Mouse (Mus musculus): Measurements from ENCODE around the gene Arl6ip1. TPM values are rescaled to one million over a fixed set of nuclear protein-coding genes. Genes with fewer than 3 reads are reported as not detected.

The Arl6ip1 gene
- polyA plus RNA-seq, 1 experiment from 2014 or later: 451 TPM

DNA sequence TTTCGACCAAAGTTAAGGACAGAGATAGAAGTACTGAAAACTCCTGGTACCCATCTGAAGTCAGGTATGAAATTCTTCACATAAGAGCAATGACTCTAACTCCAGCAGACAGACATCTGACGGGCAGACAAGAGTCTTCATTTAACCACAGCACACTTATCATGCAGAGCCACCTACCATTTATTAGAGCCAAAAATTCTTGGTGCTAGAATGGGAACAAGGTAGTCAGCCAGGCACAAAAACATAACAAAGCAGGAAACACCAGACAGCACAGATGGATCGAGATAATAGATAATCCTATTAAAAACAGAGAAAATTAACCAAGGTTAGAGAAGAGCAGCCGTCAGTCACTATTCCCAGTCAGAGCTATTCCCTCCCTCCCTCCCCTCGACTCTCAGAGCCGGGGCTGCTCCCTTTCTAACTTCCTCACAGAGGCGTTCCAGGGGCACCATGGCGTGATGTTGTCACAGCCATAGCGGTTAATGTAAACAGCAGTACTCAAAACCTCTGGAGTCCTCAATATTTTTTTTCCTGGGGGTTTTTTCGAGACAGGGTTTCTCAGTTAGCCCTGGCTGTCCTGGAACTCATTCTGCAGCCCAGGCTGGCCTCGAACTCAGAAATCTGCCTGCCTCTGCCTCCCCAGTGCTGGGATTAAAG, 3.1 kb downstream of the Arl6ip1 start:
- WGBS: 51% methylated on average over 11 of the region's 11 CpGs
- Histone ChIP-seq H3K4me1 (peaks cover 21% of the 10 kb centered on the region), H3K27ac (no peak overlapping the region), H3K4me2 (peak overlapping the region; percentile 69; the same call in 1 of the 2 replicates), H3K9ac (no peak overlapping the region), H3K9me3 (no peaks in the 10 kb centered on the region), H3K4me3 (replicated peaks) (0 out of 2 replicates have a peak overlapping the region, but pooled peaks have one; percentile 0), H3K36me3 (peaks cover 15% of the 10 kb centered on the region), H3K27me3 (replicated peaks) (no peaks in the 10 kb centered on the region)
- ATAC-seq (ENCODE audit: insufficient read depth, low FRiP score, low read depth): no peak

DNA sequence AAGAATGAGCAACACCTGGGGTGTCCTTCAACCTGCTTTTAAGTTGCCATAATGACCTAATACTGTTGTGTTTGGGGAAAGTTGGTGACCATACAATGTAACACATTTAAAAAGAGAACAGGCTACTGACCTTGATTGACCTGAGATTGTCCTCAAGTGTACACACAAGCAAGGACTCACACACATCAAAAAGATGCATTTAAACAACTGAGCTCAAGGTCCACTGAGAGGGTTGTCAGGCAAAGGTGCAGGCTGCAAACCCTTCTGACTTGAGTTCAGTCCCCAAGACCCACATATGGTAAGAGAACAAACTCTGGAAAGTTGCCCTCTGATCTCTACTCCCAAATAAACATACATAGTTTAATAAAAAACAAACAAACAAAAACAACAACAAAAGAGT, 3.7 kb downstream of the Arl6ip1 start:
- Histone ChIP-seq H3K27me3 (replicated peaks) (no peaks in the 10 kb centered on the region), H3K4me2 (no peak overlapping the region), H3K4me3 (replicated peaks) (no peak overlapping the region), H3K9me3 (no peaks in the 10 kb centered on the region), H3K27ac (no peak overlapping the region), H3K4me1 (peaks cover 21% of the 10 kb centered on the region), H3K36me3 (peaks cover 19% of the 10 kb centered on the region), H3K9ac (no peak overlapping the region)
- no peak for ATAC-seq (ENCODE audit: insufficient read depth, low FRiP score, low read depth)

DNA sequence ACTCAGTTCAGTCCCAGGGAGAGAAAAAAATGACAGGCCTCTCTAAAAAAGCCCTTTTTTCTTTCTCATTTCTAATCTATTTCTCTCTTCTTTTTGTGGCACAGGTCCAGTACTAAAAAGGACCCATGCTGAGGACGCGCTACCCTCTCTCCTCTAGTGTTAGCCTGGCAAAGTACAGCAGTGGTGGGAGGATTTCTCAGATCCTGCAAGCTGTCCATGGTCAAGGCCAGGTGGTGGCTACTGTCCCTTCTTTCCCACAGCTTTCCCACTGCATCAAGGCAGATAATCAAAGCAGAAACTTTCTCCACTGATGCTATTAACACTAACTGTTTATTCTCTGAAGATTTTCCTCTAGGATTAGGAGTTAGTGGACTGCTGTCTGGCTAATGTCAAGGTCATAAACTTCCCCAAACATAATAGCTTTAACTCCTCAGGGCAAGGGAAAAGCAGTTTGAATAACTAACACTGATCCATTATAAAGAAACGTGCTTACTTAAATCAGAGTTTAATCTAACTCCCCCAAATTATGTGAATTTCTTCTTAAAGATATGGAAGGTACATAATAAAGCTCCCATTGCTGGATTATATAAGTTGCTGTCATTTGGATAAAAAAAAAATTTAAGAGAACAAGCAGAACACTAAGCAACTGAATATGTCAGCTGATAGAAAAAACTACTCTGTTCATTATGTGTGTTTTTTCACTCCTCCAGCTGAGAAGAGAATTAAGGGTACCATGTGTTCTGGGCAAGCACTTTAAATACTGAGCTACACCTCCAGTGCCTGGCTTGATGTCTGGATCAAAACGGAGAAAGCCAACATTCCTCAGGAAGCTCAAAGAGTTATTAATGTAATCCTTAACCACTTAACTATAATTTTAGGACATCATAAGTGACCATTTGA, 5.7 kb downstream of the Arl6ip1 start:
- no peak overlapping the region for H3K27ac ChIP-seq
- H3K9me3 ChIP-seq: no peaks in the 10 kb centered on the region
- H3K4me3 ChIP-seq (replicated peaks): no peak overlapping the region
- WGBS: 62% methylated on average over 4 of the region's 4 CpGs
- peaks cover 15% of the 10 kb centered on the region for H3K4me1 ChIP-seq
- H3K36me3 ChIP-seq: peaks cover 33% of the 10 kb centered on the region
- no peaks in the 10 kb centered on the region for H3K27me3 ChIP-seq (replicated peaks)
- H3K9ac ChIP-seq: no peak overlapping the region
- H3K4me2 ChIP-seq: no peak overlapping the region
- ATAC-seq (ENCODE audit: insufficient read depth, low FRiP score, low read depth): no peak

DNA sequence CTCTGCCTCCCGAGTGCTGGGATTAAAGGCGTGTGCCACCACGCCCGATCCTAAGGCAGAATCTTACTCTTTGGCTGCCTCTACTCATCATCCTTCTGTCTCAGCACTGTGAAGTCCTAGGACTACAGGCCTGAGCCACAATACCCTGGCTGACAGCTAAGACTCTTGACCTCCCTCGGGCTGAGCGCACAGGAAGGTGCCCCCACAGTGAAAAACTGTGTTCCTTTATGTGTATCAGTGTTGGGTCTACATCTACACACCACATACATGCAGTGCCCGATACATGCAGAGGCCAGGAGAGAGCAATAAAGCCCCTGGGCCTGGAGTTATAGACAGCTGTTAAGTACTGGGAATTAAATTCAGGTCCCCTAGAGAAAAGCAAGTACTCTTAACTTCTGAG, 7.2 kb downstream of the Arl6ip1 start:
- no peak for ATAC-seq (ENCODE audit: insufficient read depth, low FRiP score, low read depth)
- Histone ChIP-seq H3K4me1 (peaks cover 8% of the 10 kb centered on the region), H3K9me3 (no peaks in the 10 kb centered on the region), H3K4me2 (no peak overlapping the region), H3K27me3 (replicated peaks) (no peaks in the 10 kb centered on the region), H3K27ac (no peak overlapping the region), H3K4me3 (replicated peaks) (no peak overlapping the region), H3K9ac (no peak overlapping the region), H3K36me3 (peaks cover 35% of the 10 kb centered on the region)
- WGBS: 94% methylated on average over 7 of the region's 7 CpGs

DNA sequence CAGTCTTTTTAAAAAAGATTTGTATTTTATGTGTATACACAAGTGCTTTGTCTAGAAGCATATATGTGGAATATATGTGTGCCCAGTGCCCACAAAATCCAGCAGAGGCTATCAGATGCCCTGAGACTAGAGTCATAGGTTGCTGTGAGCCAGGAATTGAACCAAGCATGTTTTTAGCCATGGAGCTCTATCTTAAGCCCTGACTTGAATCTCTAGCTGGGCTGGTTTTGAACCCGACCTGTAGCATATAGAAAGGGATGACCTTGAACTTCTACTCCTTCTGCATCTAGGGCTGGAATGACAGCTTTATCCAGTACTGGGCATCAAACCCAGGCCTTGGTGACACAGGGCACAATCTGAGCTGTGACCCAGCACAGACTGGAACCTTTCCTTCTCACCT, 8.8 kb downstream of the Arl6ip1 start:
- no peak overlapping the region for H3K27ac ChIP-seq
- 65% methylated on average over 1 of the region's 1 CpGs for WGBS
- ATAC-seq (ENCODE audit: insufficient read depth, low FRiP score, low read depth): no peak
- H3K9ac ChIP-seq: no peak overlapping the region
- H3K4me3 ChIP-seq (replicated peaks): no peak overlapping the region
- no peaks in the 10 kb centered on the region for H3K27me3 ChIP-seq (replicated peaks)
- H3K36me3 ChIP-seq: peaks cover 35% of the 10 kb centered on the region
- H3K4me2 ChIP-seq: no peak overlapping the region
- 0 out of 2 replicates have a peak, but pooled peaks cover 4% of the 10 kb centered on the region for H3K4me1 ChIP-seq
- no peaks in the 10 kb centered on the region for H3K9me3 ChIP-seq

DNA sequence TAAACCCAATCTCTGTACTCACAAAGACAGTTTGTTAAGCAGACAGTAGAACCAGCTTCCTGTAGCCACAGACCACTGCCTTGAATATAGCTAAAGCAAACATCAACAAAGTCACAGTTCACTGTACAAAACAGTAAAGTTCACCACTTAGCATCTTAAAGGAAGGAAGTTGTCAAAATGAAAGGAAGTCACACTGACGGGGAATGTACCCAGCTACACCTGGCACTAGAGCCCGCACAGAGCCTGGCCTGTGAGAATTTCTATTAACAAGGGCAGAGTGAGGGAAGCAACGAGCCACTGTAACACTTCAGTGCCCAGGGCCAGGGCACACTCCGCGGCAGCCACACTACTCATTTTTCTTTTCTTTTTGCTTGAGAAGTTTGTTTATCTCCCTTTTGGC, 9.5 kb downstream of the Arl6ip1 start:
- 80% methylated on average over 5 of the region's 5 CpGs for WGBS
- Histone ChIP-seq H3K9ac (no peak overlapping the region), H3K4me2 (no peak overlapping the region), H3K36me3 (peaks cover 35% of the 10 kb centered on the region), H3K9me3 (no peaks in the 10 kb centered on the region), H3K4me3 (replicated peaks) (no peak overlapping the region), H3K27me3 (replicated peaks) (no peaks in the 10 kb centered on the region), H3K27ac (no peak overlapping the region; the same call in 1 of the 2 replicates), H3K4me1 (0 out of 2 replicates have a peak, but pooled peaks cover 4% of the 10 kb centered on the region)
- no peak for ATAC-seq (ENCODE audit: insufficient read depth, low FRiP score, low read depth)

DNA sequence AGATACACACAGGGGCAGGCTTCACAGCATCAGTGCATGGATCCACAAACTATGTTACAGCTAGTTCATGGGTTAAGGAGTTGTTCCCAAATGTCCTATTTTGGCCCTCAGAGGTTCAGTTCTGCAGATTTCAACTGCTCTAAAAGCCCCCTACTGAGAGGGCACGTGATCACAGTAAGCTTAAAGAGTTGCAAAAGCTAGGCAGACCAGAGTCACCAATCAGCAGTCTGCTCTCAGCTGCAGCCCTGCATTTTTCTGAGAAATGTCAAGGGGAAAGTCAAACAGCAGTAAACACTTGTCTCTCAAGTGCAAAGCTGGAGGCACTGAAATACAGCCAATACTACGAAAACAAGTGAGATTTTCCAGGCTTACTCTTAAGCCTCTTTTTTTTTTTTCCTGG, 10.3 kb downstream of the Arl6ip1 start:
- Histone ChIP-seq H3K4me2 (no peak overlapping the region), H3K27ac (peak overlapping the region; percentile 22; the same call in 1 of the 2 replicates), H3K36me3 (peaks cover 30% of the 10 kb centered on the region), H3K9me3 (no peaks in the 10 kb centered on the region), H3K4me3 (replicated peaks) (no peak overlapping the region), H3K9ac (no peak overlapping the region), H3K27me3 (replicated peaks) (no peaks in the 10 kb centered on the region), H3K4me1 (peaks cover 6% of the 10 kb centered on the region; the same call in 1 of the 2 replicates)
- 48% methylated on average over 2 of the region's 2 CpGs for WGBS
- ATAC-seq (ENCODE audit: insufficient read depth, low FRiP score, low read depth): no peak

DNA sequence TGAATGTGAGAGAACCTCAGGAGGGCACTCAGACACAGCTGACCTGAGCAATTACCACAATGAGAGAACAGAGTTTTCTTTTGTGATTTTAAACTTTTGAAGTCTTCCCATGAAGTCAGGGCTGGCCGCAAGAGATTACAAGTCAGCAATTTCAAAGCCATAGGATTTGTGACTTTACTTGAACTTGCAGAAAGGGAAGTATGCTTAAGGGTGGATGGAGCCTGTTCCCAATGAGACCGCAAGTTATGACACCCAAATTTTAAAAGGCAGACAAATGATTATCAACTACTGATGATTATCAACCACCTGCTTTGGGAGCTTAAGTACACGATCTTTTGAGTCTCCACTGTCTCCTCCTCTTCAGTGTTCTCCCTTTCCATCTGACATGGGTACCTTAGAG, 11.0 kb downstream of the Arl6ip1 start:
- Histone ChIP-seq H3K4me3 (replicated peaks) (no peak overlapping the region), H3K9ac (no peak overlapping the region), H3K4me2 (no peak overlapping the region), H3K4me1 (peaks cover 13% of the 10 kb centered on the region), H3K36me3 (peaks cover 28% of the 10 kb centered on the region), H3K27me3 (replicated peaks) (no peaks in the 10 kb centered on the region), H3K9me3 (no peaks in the 10 kb centered on the region), H3K27ac (peak overlapping the region; percentile 22; the same call in 1 of the 2 replicates)
- WGBS: 84% methylated on average over 3 of the region's 3 CpGs
- ATAC-seq (ENCODE audit: insufficient read depth, low FRiP score, low read depth): no peak

DNA sequence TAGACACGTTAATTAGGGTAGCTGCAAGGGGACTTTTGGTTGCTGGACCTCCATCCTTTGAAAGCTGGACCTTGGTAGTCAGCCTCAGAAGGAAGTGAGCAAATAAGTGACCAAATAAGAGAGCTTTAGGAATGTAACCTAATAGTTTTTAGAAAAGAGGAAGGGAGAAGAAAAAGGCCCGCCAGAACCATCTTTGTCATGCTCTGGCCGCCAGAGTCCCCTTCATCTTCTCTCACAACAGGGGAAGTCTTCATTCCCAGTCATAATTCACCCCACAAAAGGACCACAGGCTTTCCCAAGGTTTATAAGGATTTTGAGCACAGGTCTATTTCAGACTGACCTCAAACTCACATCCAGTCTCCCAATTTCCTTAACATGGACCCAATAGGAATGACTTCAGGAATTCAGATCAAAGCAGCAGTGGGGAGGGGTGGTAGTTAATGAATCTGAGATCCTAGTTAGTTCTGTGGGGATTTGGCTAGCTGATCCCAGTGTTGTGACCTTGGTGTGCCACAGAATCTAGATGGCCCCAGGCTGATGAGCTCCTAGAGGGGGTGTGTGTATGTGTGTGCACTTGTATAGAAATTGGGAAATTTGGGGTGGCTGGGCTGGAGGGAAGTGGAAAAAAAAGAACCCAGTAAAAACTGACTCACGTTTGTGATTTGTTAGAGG, 11.8 kb downstream of the Arl6ip1 start:
- no peak for ATAC-seq (ENCODE audit: insufficient read depth, low FRiP score, low read depth)
- Histone ChIP-seq H3K4me2 (no peak overlapping the region), H3K9ac (no peak overlapping the region), H3K4me1 (peaks cover 19% of the 10 kb centered on the region), H3K9me3 (no peaks in the 10 kb centered on the region), H3K36me3 (peaks cover 30% of the 10 kb centered on the region), H3K27ac (no peak overlapping the region), H3K4me3 (replicated peaks) (no peak overlapping the region), H3K27me3 (replicated peaks) (no peaks in the 10 kb centered on the region)
- WGBS: 56% methylated on average over 4 of the region's 4 CpGs

DNA sequence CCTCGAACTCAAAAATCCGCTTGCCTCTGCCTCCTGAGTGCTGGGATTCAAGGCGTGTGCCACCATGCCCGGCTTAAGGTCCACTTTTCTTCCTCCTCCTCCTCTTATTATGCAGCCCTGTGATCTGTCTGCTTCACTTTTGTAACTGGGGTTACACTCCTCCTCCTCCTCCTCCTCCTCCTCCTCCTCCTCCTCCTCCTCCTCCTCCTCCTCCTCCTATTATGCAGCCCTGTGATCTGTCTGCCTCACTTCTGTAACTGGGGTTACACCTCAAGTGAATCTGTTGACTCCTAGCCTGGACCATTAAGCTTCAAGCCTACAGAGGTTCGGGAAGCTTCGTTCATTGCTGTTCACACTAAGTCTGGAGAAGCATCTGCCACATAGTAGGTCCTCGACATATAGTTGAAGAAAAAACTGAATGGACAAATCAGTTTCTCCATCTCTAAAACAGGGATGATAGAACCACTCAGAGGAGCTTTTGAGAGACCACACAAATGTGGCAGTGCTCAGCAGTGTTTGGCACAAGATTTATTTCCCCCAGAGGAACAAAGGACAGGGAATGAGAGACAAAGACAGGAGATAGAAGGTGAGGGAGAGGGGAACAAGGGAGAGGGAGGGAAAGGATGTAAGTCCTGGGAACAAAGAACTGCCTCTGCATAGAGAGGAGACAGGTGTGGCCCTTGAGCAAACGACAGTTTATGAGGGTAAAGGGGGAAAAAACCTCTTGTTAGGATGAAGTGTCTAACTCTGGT, 12.5 kb downstream of the Arl6ip1 start:
- H3K27ac ChIP-seq: no peak overlapping the region
- no peaks in the 10 kb centered on the region for H3K27me3 ChIP-seq (replicated peaks)
- H3K9me3 ChIP-seq: no peaks in the 10 kb centered on the region
- no peak overlapping the region for H3K9ac ChIP-seq
- peaks cover 25% of the 10 kb centered on the region for H3K4me1 ChIP-seq
- ATAC-seq (ENCODE audit: insufficient read depth, low FRiP score, low read depth): no peak
- peaks cover 31% of the 10 kb centered on the region for H3K36me3 ChIP-seq
- H3K4me3 ChIP-seq (replicated peaks): peak overlapping the region; percentile 78; the same call in 1 of the 2 replicates
- WGBS: 13% methylated on average over 8 of the region's 8 CpGs
- H3K4me2 ChIP-seq: peak overlapping the region; percentile 79

DNA sequence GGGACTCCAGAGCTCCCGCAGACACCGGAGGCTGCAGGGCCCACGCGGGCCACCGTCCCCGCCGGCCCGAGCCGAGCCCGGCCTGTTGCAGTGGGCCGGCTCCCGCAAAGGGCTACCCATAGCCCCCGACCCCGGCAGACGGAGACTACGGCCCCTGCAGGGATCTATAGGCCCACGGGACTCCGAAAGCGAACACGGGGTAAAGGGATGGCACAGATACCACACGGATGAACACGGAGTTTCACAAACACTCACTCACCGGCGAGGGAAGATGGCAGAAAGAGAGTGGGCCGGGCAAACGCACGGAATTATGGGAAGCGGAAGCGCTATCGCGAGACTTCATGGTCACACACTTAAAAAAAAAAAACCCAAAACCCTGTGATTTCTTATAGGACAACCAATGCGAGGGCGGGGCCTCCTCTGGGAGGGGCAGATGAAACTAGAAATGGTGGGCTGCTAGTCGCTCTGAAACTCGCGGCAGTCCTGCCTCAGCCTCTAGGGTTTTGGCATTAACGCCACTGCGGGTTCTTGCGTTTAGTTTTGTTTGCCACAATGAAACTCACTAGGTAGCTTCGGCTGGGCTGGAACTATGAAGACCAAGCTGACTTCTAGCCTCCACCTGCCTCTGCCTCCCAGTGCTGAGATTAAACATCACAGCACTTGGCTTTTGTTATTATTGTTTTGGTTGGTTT, 13.4 kb downstream of the Arl6ip1 start, which contains the start of gene Rps15a:
Gene Rps15a (minus strand): TSS at position 312 of the 692 bp plus-strand sequence.
- Histone ChIP-seq H3K9ac (peak within 1 kb of the TSS; percentile 98), H3K4me2 (peak within 1 kb of the TSS; percentile 79), H3K27ac (peak within 1 kb of the TSS; percentile 91), H3K4me3 (replicated peaks) (peak within 1 kb of the TSS; percentile 78), H3K36me3 (peaks cover 32% of the 10 kb centered on the region), H3K27me3 (replicated peaks) (no peaks in the 10 kb centered on the region), H3K4me1 (peaks cover 34% of the 10 kb centered on the region), H3K9me3 (no peaks in the 10 kb centered on the region)
- under 1% methylated on average over 40 of the region's 40 CpGs for WGBS
- peak; percentile 76 for ATAC-seq (ENCODE audit: insufficient read depth, low FRiP score, low read depth)

Data from stomach, embryonic 15.5 days (tissue).